Mouse (Mus musculus) heart, embryonic 16.5 days (tissue): Measurements from ENCODE around the gene Cox8a. TPM values are rescaled to one million over a fixed set of nuclear protein-coding genes. Genes with fewer than 3 reads are reported as not detected.
A peak's percentile ranks its signal among the peaks of the same experiment; 100 is the strongest.

Experiments
- ATAC-seq: fragments of 200-750 bp; cut with Nextera tagmentation; replicated peaks from 2 replicates; pipeline ENCODE4 v1.8.0; 2017; ENCODE audit warnings: moderate number of reproducible peaks; ENCODE audit not compliant: insufficient read depth, low FRiP score; ENCODE audit errors: extremely low read depth
- H3K27ac ChIP-seq: fragments of 300-500 bp; sonication (generic); 2 replicates; pipeline ENCODE4 v1.5.1; 2014; ENCODE audit warnings: mild to moderate bottlenecking, low read length, control low read depth, moderate library complexity
- H3K27me3 ChIP-seq: fragments of 300-500 bp; sonication (generic); 2 replicates; pipeline ENCODE4 v1.6.1; 2014; ENCODE audit warnings: low read length, mixed read lengths; ENCODE audit not compliant: control insufficient read depth, insufficient read depth
- H3K36me3 ChIP-seq: fragments of 300-500 bp; sonication (generic); 2 replicates; pipeline ENCODE4 v1.6.1; 2014; ENCODE audit not compliant: control insufficient read depth, insufficient read depth
- H3K4me1 ChIP-seq: fragments of 300-500 bp; sonication (generic); 2 replicates; pipeline ENCODE4 v1.6.1; 2014; ENCODE audit warnings: low read length, mixed read lengths; ENCODE audit not compliant: control insufficient read depth, insufficient read depth
- H3K4me2 ChIP-seq: fragments of 300-500 bp; sonication (generic); 2 replicates; pipeline ENCODE4 v1.6.1; 2014; ENCODE audit warnings: low read depth, mild to moderate bottlenecking, control low read depth, low read length
- H3K4me3 ChIP-seq: fragments of 300-500 bp; sonication (generic); 2 replicates; pipeline ENCODE4 v1.5.1; 2014; ENCODE audit warnings: mild to moderate bottlenecking, control low read depth, low read length
- H3K9ac ChIP-seq: fragments of 300-500 bp; sonication (generic); 2 replicates; pipeline ENCODE4 v1.6.1; 2014; ENCODE audit warnings: low read length, control low read depth
- H3K9me3 ChIP-seq: fragments of 300-500 bp; sonication (generic); replicated peaks from 2 replicates; pipeline ENCODE4 v1.6.1; 2016; ENCODE audit warnings: low read length; ENCODE audit not compliant: control insufficient read depth
- WGBS: fragments of 180-500 bp; shearing (Covaris S2); extraction: QIAGEN DNeasy Blood & Tissue Kit; methylation state at CpG from one replicate; pipeline ENCODE4 v1.1.7; 2014; 5-methylcytosine and 5-hydroxymethylcytosine counted together
- polyA plus RNA-seq: library from polyadenylated mRNA; unstranded; fragments of >200 nt; fragmentation: Nextera tagmentation; extraction: Ambion mirVana; gene quantifications from 2 replicates; pipeline ENCODE4 v1.2.1, GENCODE M21; 2015

Gene Cox8a
- polyA plus RNA-seq, 1 experiment from 2014 or later, result 2,285 TPM

GRCm38 (mm10) chr19:7196741-7197270, 20.6 kb downstream of the Cox8a start:
- Histone ChIP-seq H3K27me3 (no peaks in the 10 kb centered on the region), H3K4me2 (peak overlapping the region; percentile 32; the same call in 1 of the 2 replicates), H3K27ac (0 out of 2 replicates have a peak overlapping the region, but pooled peaks have one; percentile 3), H3K4me3 (no peak overlapping the region), H3K4me1 (peaks cover 16% of the 10 kb centered on the region), H3K9me3 (no peaks in the 10 kb centered on the region), H3K9ac (0 out of 2 replicates have a peak overlapping the region, but pooled peaks have one; percentile 17), H3K36me3 (peaks cover 36% of the 10 kb centered on the region)
- 18% methylated on average over 17 of the region's 17 CpGs for WGBS
- ATAC-seq, result peak; percentile 58

GRCm38 (mm10) chr19:7195900-7196728, 21.3 kb downstream of the Cox8a start:
- Histone ChIP-seq H3K36me3 (peaks cover 32% of the 10 kb centered on the region), H3K9me3 (no peaks in the 10 kb centered on the region), H3K27me3 (no peaks in the 10 kb centered on the region), H3K27ac (0 out of 2 replicates have a peak overlapping the region, but pooled peaks have one; percentile 43), H3K4me3 (no peak overlapping the region), H3K4me1 (peaks cover 16% of the 10 kb centered on the region), H3K9ac (peak overlapping the region; percentile 34; the same call in 1 of the 2 replicates), H3K4me2 (peak overlapping the region; percentile 32)
- ATAC-seq, result peak; percentile 42; the same call in 1 of the 2 replicates
- 14% methylated on average over 33 of the region's 33 CpGs for whole genome bisulfite sequencing

- Histone ChIP-seq H3K4me1 (peaks cover 16% of the 10 kb centered on the region), H3K27me3 (no peaks in the 10 kb centered on the region), H3K9me3 (no peaks in the 10 kb centered on the region), H3K27ac (no peak overlapping the region), H3K36me3 (peaks cover 5% of the 10 kb centered on the region; the same call in 1 of the 2 replicates), H3K4me2 (no peak overlapping the region), H3K9ac (no peak overlapping the region), H3K4me3 (no peak overlapping the region)
- 54% methylated on average over 2 of the region's 2 CpGs for WGBS
- ATAC-seq, result no peak
Measured at GRCm38 (mm10) chr19:7192561-7192967, 24.9 kb downstream of the Cox8a start.

- no peaks in the 10 kb centered on the region for H3K9me3 ChIP-seq
- H3K4me1 ChIP-seq, result peaks cover 9% of the 10 kb centered on the region
- H3K36me3 ChIP-seq, result no peaks in the 10 kb centered on the region
- no peaks in the 10 kb centered on the region for H3K27me3 ChIP-seq
- no peak overlapping the region for H3K9ac ChIP-seq
- no peak overlapping the region for H3K4me3 ChIP-seq
- H3K27ac ChIP-seq, result no peak overlapping the region
- no peak overlapping the region for H3K4me2 ChIP-seq
- no peak for ATAC-seq
- 44% methylated on average over 6 of the region's 6 CpGs for whole genome bisulfite sequencing
Measured at GRCm38 (mm10) chr19:7191639-7192038, 25.8 kb downstream of the Cox8a start.

GRCm38 (mm10) chr19:7190986-7191385, 26.4 kb downstream of the Cox8a start:
- no peak for ATAC-seq
- no peaks in the 10 kb centered on the region for H3K36me3 ChIP-seq
- no peak overlapping the region for H3K4me2 ChIP-seq
- 61% methylated on average over 5 of the region's 5 CpGs for WGBS
- H3K9ac ChIP-seq, result no peak overlapping the region
- H3K4me1 ChIP-seq, result peaks cover 3% of the 10 kb centered on the region
- H3K9me3 ChIP-seq, result no peaks in the 10 kb centered on the region
- H3K27me3 ChIP-seq, result no peaks in the 10 kb centered on the region
- no peak overlapping the region for H3K4me3 ChIP-seq
- no peak overlapping the region for H3K27ac ChIP-seq

- 60% methylated on average over 4 of the region's 4 CpGs for WGBS
- peaks cover 2% of the 10 kb centered on the region; the same call in 1 of the 2 replicates for H3K27me3 ChIP-seq
- H3K4me1 ChIP-seq, result no peaks in the 10 kb centered on the region
- ATAC-seq, result no peak
- H3K36me3 ChIP-seq, result no peaks in the 10 kb centered on the region
- H3K4me2 ChIP-seq, result no peak overlapping the region
- no peak overlapping the region for H3K9ac ChIP-seq
- no peak overlapping the region for H3K4me3 ChIP-seq
- no peak overlapping the region for H3K27ac ChIP-seq
- H3K9me3 ChIP-seq, result no peaks in the 10 kb centered on the region
Measured at GRCm38 (mm10) chr19:7189026-7189425, 28.4 kb downstream of the Cox8a start.

DNA sequence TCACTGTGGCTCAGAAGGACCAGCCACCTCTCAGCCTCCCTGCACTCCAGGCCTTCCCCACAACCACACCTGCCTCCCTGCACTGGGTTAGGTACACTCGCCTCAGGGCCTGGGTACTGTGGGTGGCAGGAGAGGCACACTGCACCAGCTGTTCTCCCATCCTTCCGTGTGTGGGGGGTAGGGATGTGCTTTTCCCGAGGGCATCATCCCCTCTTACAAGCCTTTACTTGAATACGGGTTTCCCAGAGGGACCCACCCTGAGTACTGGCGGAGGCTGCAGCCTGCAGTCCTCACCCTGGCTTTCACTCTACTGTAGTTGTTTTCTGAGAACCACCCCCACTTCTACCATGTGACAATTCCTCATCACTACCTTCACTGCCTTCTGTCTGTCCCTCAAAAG, 30.3 kb downstream of the Cox8a start:
- Histone ChIP-seq H3K27ac (no peak overlapping the region), H3K9ac (no peak overlapping the region), H3K4me1 (peaks cover 8% of the 10 kb centered on the region), H3K36me3 (no peaks in the 10 kb centered on the region), H3K4me3 (no peak overlapping the region), H3K9me3 (no peaks in the 10 kb centered on the region), H3K4me2 (no peak overlapping the region), H3K27me3 (peaks cover 9% of the 10 kb centered on the region; the same call in 1 of the 2 replicates)
- WGBS, result 64% methylated on average over 5 of the region's 5 CpGs
- ATAC-seq, result no peak

GRCm38 (mm10) chr19:7185715-7186291, 31.6 kb downstream of the Cox8a start:
- WGBS, result 30% methylated on average over 18 of the region's 18 CpGs
- Histone ChIP-seq H3K27ac (no peak overlapping the region), H3K4me1 (peaks cover 19% of the 10 kb centered on the region), H3K4me3 (no peak overlapping the region), H3K4me2 (no peak overlapping the region), H3K36me3 (no peaks in the 10 kb centered on the region), H3K27me3 (peaks cover 9% of the 10 kb centered on the region; the same call in 1 of the 2 replicates), H3K9me3 (no peaks in the 10 kb centered on the region), H3K9ac (no peak overlapping the region)
- no peak for ATAC-seq

GRCm38 (mm10) chr19:7185059-7185458, 32.4 kb downstream of the Cox8a start:
- Histone ChIP-seq H3K4me3 (no peak overlapping the region), H3K4me2 (no peak overlapping the region), H3K27ac (no peak overlapping the region), H3K4me1 (peaks cover 23% of the 10 kb centered on the region), H3K36me3 (no peaks in the 10 kb centered on the region), H3K27me3 (peaks cover 9% of the 10 kb centered on the region; the same call in 1 of the 2 replicates), H3K9ac (no peak overlapping the region), H3K9me3 (no peaks in the 10 kb centered on the region)
- ATAC-seq, result no peak
- 73% methylated on average over 4 of the region's 4 CpGs for WGBS
